Mouse (Mus musculus): ENCODE data around the gene Dydc2.
"Not testable (repeated sequence)": the region's sequence is repeated elsewhere in the genome, so short reads cannot be mapped to it uniquely, and the experiment has no call there.

Gene Dydc2

DNA sequence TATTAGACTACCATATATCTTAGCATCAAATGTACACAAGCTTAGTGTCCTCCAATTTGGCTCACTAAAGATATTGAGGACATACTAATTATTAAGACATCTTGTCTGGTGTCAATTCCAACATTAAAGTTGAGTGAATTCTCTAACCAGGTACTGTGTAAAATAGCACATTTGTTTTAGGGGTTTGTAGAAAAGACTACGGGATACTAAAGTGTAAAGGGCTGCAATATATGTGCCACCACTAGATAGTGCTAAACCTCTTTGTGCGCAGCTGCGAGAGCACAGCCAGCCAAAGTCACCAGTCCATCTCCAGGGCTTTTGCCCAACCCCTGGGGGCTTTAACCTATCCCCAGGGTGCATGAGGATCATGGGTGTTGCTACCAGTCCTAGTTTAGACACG, 15.8 kb downstream of the Dydc2 start:
- in situ Hi-C loops (cut with MboI; ENCODE audit: low pct_unique_long_range_greater_than_20kb in 1 of 2, low sequenced_read_pairs in 2 of 2, unreplicated experiment in 1 of 2): not testable (repeated sequence)

DNA sequence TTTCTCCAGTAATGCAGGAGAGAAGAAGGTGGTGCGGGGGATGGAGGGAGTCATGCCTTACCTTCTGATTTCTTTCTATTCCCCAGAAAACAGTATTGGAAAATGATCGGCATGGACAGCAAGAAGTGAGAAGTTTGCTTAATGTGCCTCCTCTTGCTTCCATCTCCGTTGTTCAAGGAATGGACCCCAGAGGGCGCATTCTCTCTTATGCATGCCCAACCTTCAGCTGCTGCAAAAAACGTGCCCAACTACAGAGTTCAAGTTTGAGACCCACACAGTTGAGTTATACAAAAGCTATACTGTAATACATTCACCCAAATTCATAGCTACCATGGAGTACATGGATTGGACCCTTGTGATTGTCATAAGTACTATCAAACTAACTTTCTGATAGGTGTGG, 16.5 kb downstream of the Dydc2 start:
- in situ Hi-C loops (cut with MboI; ENCODE audit: low pct_unique_long_range_greater_than_20kb in 1 of 2, low sequenced_read_pairs in 2 of 2, unreplicated experiment in 1 of 2): no loop called here

DNA sequence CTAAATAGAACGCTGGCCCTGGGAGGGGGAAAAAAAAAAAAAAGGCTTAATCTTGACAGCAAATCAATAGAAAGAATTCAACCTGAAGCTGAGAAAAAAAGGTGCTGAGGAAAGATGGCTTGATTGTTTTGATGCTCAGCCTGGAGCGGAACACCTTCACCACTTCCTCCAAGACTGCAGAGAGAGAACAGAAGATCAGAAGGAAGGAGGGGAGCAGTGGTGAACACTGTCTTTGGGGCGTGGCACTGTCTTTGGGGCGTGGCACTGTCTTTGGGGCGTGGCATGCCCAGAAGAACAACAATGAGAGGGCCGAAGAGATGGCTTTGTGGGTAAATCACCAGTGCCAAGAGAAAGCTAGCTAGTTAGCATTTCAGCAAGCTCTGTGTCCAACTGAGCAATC, 18.5 kb downstream of the Dydc2 start:
- in situ Hi-C loops (cut with MboI; ENCODE audit: low pct_unique_long_range_greater_than_20kb in 1 of 2, low sequenced_read_pairs in 2 of 2, unreplicated experiment in 1 of 2): no loop called here

DNA sequence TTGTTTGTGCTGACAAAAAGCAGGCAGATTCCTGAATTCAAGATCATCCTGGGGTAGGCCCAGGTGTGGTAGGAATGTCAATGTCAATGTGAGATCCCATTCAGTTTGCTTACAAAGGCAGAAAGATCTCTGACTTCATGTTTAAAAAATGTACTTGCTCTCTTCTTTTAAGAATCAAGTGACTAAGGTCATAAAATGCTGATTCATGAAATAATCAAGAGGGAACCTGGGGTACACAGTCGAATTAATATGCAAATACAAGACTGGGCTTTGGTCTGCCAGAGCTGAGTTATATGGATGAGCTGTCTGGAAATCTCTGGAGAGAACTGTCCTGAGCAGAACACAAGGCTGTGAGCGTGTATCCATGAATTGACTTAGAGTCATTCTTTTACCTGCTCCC, 21.6 kb downstream of the Dydc2 start:
- in situ Hi-C loops (cut with MboI; ENCODE audit: low pct_unique_long_range_greater_than_20kb in 1 of 2, low sequenced_read_pairs in 2 of 2, unreplicated experiment in 1 of 2): no loop called here

DNA sequence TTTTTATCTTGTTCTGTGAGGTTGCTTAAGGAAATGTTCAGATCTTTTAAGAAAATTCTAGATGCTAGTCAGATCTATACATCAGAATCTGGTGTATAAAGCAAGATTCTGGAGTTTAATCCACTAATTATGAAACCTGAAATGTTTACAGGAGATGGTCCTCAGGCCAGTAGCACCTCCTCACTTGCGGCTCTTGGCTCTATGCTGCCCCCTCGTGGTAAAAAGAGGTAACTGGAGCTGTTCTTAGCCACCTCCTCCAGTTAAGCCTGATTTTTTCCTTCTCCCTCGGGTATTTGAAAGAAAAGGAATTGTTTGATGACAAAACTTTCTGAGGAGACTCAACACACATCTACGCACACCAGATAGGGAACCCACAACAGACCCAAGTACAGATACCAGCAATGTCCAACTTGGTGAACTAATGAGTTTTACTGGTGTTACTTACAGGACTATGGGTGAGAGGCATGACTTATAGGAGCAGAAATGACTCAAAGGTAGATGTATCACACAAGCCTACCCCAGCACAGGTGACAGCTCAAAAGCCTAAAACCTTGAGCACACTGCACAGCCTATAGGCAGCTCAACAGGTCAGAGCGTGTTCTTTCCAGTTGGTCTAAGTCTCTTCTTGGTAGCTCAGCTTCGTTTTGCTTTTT, 33.7 kb downstream of the Dydc2 start:
- in situ Hi-C loops (cut with MboI; ENCODE audit: low pct_unique_long_range_greater_than_20kb in 1 of 2, low sequenced_read_pairs in 2 of 2, unreplicated experiment in 1 of 2): no loop called here

DNA sequence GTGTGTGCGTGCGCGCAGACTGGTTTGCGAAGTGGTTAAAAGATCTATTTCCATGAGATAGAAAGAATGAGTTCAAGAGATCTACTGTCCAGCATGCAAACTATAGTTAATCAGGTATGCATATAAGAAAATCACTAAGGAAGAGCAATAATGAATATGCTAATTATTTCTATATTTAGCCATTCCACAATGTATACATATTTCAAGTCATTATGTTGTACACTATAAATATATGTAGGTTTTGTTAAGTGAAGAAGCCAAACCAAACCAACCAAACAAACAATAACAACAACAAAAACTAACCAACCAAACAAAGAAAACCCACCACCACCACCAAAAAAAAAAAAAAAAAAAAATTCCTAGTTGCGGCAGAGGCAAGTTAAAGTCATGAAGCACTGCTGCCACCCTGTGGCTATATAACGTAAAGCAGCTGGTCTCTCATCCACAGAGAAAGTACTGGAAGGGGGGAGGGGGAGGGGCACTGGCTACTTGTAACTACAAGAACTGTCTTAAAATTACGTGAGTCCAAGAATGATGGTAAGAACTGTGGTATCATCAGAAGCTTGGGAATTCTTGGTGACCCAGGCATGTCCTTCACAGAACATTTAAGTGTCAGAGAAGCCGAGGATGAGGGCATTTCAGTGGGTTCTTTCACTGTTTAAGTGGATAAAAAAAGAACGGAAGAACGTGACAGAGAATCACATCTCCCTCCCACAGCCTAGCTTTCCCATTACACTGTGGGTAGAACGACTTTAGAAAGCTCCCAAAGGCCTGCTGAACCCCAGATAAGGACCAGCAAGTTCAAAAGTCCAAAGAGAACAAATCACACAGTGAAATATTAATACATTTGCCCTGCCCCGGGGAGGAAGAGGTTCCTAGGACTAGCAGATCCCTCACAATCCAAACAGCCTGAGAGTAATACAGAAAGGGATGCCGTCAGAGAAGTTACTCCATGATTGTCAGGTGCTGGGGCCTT, 35.6 kb downstream of the Dydc2 start:
- in situ Hi-C loops (cut with MboI; ENCODE audit: low pct_unique_long_range_greater_than_20kb in 1 of 2, low sequenced_read_pairs in 2 of 2, unreplicated experiment in 1 of 2): no loop called here

DNA sequence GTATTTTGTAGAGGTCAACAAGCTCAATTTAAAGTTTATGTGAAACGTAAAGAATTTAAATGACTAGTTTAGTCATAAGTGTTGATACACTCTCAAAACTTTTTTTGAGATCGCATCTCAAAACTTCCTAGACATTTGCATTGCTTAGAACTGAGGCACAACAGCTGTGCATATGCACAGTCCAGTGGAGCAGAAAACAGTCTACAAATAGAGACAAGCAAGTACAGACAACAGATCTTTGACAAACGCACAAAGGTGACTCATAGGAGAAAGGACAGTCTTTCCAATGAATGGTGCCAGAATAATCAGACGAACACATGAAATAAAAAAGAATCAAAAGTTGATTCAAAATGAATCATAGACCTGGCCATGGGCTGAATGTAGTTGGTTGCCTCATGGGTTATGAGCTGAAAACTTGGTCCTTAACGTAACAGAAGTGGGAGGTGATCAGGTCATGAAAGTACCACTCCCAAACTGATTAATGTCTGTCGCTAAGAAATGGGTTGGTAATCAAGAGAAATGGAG, 38.0 kb downstream of the Dydc2 start:
- in situ Hi-C loops (cut with MboI; ENCODE audit: low pct_unique_long_range_greater_than_20kb in 1 of 2, low sequenced_read_pairs in 2 of 2, unreplicated experiment in 1 of 2): no loop called here

DNA sequence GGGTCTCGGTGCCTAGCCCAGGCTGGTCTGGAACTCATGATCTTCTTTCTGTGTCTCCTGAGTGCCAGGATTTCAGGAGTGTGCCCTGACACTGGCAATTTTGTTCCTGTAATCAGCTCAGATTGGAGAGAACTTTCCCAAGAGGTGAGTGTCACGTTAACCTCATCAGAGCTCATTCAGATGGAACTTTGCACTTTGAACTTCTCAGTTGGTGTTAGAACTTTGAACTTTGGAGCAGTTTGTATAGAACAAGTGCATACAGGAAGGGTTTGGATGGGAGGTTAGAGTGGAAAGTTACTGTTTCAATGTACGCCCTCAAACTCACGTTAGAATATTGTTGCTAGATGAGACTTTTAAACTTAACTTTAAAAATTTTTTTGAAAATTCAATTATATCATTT, 39.7 kb downstream of the Dydc2 start:
- in situ Hi-C loops (cut with MboI; ENCODE audit: low pct_unique_long_range_greater_than_20kb in 1 of 2, low sequenced_read_pairs in 2 of 2, unreplicated experiment in 1 of 2): no loop called here

DNA sequence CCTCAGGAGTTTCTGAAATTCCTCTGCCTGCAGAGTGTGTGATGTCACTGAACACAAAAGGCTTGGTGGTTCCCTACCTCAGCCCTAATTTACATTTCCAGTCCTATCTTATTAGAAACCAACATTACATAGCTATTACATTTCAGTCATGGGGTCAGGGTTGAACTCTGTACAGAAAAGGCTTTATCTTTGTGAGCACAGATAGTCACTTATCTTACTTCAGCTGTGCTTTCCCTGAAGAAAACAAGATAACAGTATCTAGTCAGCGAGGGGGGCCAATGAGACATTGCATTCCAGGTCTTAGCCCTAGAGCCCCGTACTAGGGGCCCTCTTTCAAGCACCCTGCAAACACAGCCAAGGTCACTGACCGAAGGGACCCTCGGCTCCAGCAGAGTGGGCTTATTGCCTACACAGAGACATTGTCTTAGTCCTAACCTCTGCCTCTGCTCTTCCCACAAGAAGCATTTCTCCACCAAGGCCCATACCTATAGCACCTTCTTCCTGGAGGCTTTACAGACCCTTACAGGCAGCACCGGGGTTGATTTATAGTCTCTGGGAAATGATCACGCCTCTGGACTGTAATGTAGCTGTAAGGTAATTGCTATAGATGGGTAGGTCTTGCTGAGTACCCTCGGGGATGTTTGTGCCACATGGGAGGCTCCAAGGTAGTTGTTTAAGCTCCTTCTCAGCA, 43.3 kb downstream of the Dydc2 start:
- in situ Hi-C loops (cut with MboI; ENCODE audit: low pct_unique_long_range_greater_than_20kb in 1 of 2, low sequenced_read_pairs in 2 of 2, unreplicated experiment in 1 of 2): no loop called here

DNA sequence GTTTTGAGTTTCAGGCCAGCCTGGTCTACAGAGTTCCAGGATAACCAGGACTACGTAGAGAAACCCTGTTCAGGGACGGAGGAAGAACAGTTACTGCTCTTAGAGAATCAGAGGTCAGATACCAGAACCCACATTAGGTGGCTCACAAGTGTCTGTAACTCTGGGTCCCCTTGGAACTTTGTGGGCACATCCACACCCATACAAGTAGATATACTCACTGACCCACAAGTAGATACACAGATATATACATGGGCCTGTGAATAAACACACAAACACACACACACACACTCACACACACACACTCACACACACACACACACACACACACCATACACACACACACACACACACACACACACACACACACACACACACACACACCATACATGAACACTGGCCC, 43.9 kb downstream of the Dydc2 start:
- in situ Hi-C loops (cut with MboI; ENCODE audit: low pct_unique_long_range_greater_than_20kb in 1 of 2, low sequenced_read_pairs in 2 of 2, unreplicated experiment in 1 of 2): no loop called here

DNA sequence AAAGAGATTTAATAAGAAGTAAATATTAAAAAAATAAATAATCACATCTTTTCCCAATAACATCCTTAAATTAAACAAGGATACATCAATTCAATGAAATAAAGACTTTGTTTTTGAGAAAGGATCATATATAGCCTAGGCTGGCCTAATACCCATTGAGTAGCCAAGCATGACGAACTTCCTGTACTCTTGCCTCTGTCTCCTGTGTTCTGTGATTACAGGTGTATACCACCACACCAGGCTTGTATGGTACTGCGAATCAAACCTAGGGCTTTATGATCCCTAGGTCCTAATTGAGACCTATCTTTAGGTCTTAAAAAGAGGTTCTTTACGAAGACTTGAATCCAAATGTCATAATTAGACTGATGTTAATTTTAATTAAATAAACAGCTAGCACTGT, 47.8 kb downstream of the Dydc2 start:
- in situ Hi-C loops (cut with MboI; ENCODE audit: low pct_unique_long_range_greater_than_20kb in 1 of 2, low sequenced_read_pairs in 2 of 2, unreplicated experiment in 1 of 2): loop anchor here in 1 of 2 experiments (25.0 kb wide), 1 partner anchor 709 kb away; no protein-coding TSS in a partner anchor

DNA sequence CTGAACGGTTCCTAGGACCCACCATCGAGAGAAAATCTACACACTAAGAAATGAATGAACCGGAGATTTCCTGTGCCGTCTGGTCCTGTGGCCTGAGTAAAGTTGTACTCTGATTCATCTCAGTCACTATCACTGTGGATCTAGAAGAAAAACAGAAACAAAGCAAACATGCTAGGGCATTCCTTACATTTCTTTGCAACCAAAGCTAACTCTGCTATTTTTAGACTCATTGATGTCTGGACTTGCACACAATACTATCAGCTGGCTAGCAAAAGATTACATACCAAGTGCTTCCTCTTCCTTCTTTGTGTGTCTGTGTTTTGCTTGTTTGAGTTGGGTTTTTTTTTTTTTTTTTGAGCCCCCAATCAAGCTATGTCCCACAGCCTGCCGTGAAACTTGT, 51.5 kb downstream of the Dydc2 start:
- in situ Hi-C loops (cut with MboI; ENCODE audit: low pct_unique_long_range_greater_than_20kb in 1 of 2, low sequenced_read_pairs in 2 of 2, unreplicated experiment in 1 of 2): loop anchor here in 1 of 2 experiments (25.0 kb wide), 1 partner anchor 705 kb away; no protein-coding TSS in a partner anchor

DNA sequence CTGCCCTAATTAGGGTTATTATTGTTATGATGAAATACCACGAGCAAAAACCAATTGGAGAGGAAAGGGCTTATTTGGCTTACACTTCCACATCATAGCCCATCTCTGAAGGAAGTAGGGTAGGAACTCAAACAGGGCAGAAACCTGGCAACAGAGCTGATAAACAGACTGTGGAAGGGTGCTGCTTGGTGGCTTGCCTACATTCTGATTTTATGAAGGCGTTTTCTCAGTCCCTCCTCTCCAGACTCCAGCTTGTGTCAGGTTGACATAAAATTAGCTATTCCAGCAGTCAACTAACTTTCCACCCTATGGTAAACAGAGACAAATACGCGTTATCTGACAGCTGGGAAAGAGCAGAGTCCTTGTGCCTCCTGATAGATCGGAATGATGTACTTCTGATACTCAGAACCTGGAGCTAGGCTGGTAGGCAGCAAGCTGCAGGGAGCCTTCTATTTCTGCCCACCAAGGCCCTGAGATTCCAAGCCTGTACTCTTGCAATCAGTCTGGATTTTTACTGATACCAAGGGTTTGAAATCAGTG, 54.2 kb downstream of the Dydc2 start:
- in situ Hi-C loops (cut with MboI; ENCODE audit: low pct_unique_long_range_greater_than_20kb in 1 of 2, low sequenced_read_pairs in 2 of 2, unreplicated experiment in 1 of 2): loop anchor here in 1 of 2 experiments (25.0 kb wide), 1 partner anchor 702 kb away; no protein-coding TSS in a partner anchor

DNA sequence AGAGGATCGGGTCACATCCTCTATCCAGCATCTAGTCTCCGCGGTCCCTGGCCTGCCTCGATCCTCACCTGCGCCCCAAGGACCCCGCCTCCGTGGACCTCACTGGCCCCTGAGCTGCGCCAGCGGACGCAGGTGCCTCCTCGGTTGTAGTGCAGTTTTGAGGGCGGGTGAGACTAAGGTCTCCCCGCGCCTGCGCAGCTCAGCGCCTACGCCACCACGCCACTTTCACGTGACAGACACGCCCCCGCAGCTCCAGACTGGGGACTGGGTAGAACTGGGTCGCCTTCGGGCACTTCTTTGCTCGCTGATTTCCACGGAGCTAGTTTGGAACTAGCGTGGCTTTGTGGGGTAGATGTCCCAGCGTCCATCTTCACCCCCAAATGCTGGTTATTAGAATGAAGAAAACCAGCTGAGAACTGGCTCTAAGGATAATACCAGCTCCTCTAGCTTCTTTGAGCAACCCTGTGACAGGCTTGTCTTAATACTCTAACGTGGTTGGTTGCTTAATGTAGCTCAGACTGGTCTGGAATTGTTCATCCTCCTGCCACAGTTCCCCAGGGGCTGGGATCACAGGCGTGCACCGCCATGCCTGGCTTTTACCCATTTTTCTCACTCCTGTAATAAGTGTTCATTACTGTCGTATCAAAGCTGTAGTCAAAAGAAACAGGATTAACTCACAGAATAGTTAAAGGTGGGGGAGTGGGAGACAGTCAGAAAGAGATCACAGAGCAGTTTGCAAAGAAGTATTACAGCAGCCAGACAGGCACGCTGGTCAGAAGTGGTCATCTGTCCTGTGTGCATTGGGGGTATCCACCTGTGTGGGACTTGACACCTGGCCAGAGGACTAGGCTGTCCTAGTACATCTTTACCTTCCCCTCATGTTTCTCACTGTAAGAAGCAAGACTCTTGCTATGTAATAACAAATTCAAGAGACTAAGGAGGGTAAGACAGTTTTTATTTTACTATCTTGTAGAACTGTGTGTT, 55.1 kb downstream of the Dydc2 start, which contains the start of gene Fam213a:
Gene Fam213a (minus strand): TSS at position 159 of the 984 bp plus-strand sequence.
- in situ Hi-C loops (cut with MboI; ENCODE audit: low pct_unique_long_range_greater_than_20kb in 1 of 2, low sequenced_read_pairs in 2 of 2, unreplicated experiment in 1 of 2): loop anchor here in 1 of 2 experiments (25.0 kb wide), 1 partner anchor 702 kb away; no protein-coding TSS in a partner anchor

DNA sequence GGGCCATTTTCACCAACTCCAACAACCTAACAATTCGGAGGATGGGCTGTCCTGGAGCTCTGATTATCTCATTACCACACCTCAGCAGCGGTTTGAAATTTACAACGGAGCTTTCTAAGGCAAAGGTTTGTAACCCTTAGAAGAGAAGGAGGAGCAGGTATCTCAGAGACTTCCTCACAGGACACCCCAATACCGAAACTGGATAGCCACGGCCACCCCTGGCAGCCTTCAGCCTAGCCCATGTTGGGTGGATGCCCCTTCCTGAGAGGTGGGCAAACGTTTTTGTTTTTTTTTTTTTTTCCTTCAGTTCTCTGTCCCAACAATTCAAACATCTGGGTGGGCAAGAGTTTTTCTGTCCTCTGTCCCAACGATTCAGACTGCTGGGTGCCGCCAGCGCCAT, 55.9 kb downstream of the Dydc2 start:
- in situ Hi-C loops (cut with MboI; ENCODE audit: low pct_unique_long_range_greater_than_20kb in 1 of 2, low sequenced_read_pairs in 2 of 2, unreplicated experiment in 1 of 2): loop anchor here in 1 of 2 experiments (25.0 kb wide), 1 partner anchor 701 kb away; no protein-coding TSS in a partner anchor

DNA sequence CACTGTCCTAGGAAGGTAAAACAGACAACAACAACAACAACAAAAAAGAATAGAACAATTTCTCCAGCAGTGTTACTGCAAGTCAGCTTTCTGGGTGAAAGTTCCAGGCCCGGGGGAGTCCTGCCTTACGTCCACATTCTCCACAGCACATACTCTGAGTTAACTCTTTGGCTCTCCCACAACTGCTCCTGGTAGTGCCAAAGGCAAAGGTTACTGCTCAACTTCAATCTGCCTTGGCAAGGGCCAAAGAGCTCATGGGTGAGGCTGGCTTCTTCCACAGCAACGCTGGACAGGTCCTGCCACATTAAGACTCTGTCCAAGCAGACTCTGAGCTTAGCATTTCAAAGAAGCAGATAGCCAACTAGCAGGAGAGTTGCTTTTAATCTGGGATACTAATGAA, 57.1 kb downstream of the Dydc2 start:
- in situ Hi-C loops (cut with MboI; ENCODE audit: low pct_unique_long_range_greater_than_20kb in 1 of 2, low sequenced_read_pairs in 2 of 2, unreplicated experiment in 1 of 2): loop anchor here in 1 of 2 experiments (25.0 kb wide), 1 partner anchor 700 kb away; no protein-coding TSS in a partner anchor

DNA sequence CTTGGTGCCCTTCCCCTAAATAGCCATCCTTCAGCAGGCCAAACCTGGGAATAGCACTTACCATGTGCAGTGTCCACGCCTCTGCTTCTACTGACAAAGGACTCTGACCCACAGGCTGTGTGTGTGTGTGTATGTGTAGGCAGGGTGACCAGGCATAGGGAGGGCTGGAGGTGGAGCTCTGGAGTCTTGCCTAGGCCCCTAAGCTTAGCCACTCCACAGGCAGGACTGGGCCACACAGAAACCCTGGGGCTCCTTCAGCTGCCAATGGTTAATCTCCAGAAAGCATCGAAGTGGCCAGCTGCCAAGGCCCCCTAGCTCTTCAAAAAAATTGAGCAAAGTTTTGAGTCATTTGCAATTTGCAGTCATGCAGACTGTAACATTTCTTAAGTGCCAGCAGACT, 60.9 kb downstream of the Dydc2 start:
- in situ Hi-C loops (cut with MboI; ENCODE audit: low pct_unique_long_range_greater_than_20kb in 1 of 2, low sequenced_read_pairs in 2 of 2, unreplicated experiment in 1 of 2): loop anchor here in 1 of 2 experiments (25.0 kb wide), 1 partner anchor 696 kb away; no protein-coding TSS in a partner anchor

Measured in mouse embryonic stem cell (cell line).